Mouse (Mus musculus) CH12.LX (cell line): ENCODE measurements around the gene Bpifb3. TPM values are rescaled to one million over a fixed set of nuclear protein-coding genes. Genes with fewer than 3 reads are reported as not detected.

Experiments
- polyA plus RNA-seq: library from polyadenylated mRNA; unstranded; fragments of >175 nt; gene quantifications from 2 replicates; pipeline ENCODE4 v1.2.1, GENCODE M21; 2012; ENCODE audit warnings: low read depth; ENCODE audit not compliant: insufficient read length
- total RNA-seq, 2 experiments: library from RNA; depleted of rRNA; stranded (reverse); fragments of 300-350 nt in 1 of 2; fragments of >200 nt in 1 of 2; gene quantifications; 2 replicates each; pipeline ENCODE4 v1.2.3; 2012 to 2014

Bpifb3 gene
- total and polyA plus RNA-seq, 3 experiments, result not detected

Other genes starting within 250 kb of the Bpifb3 start
- 0.04 TPM in 1 of 2 replicates, not detected in the other for gene Dnmt3c, start 221.6 kb upstream of the Bpifb3 start, total RNA-seq (2012; rRNA removed)
- 0.14 TPM in 1 of 2 replicates, not detected in the other for gene Dnmt3c, start 221.6 kb upstream of the Bpifb3 start, total RNA-seq (2014; rRNA removed)
- gene Dnmt3c, start 221.6 kb upstream of the Bpifb3 start, polyA plus RNA-seq, result not detected in 2 replicates
- 30.8 and 44.7 TPM in 2 replicates for gene Mapre1, start 177.0 kb upstream of the Bpifb3 start, total RNA-seq (2012; rRNA removed)
- gene Mapre1, start 177.0 kb upstream of the Bpifb3 start, total RNA-seq (2014; rRNA removed), result 136 and 163 TPM in 2 replicates
- gene Mapre1, start 177.0 kb upstream of the Bpifb3 start, polyA plus RNA-seq, result 134 and 148 TPM in 2 replicates
- 0.21 and 0.42 TPM in 2 replicates for gene Efcab8, start 138.3 kb upstream of the Bpifb3 start, total RNA-seq (2012; rRNA removed)
- 0.08 TPM in 1 of 2 replicates, not detected in the other for gene Efcab8, start 138.3 kb upstream of the Bpifb3 start, total RNA-seq (2014; rRNA removed)
- 0.15 and 0.39 TPM in 2 replicates for gene Efcab8, start 138.3 kb upstream of the Bpifb3 start, polyA plus RNA-seq
- gene Sun5, start 47.1 kb upstream of the Bpifb3 start, total RNA-seq (2012; rRNA removed), result 0.30 TPM in 1 of 2 replicates, not detected in the other
- not detected in 2 replicates for gene Sun5, start 47.1 kb upstream of the Bpifb3 start, total RNA-seq (2014; rRNA removed)
- not detected in 2 replicates for gene Sun5, start 47.1 kb upstream of the Bpifb3 start, polyA plus RNA-seq
- not detected in 2 replicates for gene Bpifb2, start 43.2 kb upstream of the Bpifb3 start, total RNA-seq (2012; rRNA removed)
- not detected in 2 replicates for gene Bpifb2, start 43.2 kb upstream of the Bpifb3 start, total RNA-seq (2014; rRNA removed)
- gene Bpifb2, start 43.2 kb upstream of the Bpifb3 start, polyA plus RNA-seq, result not detected in 2 replicates
- gene Bpifb6, start 17.8 kb upstream of the Bpifb3 start, total RNA-seq (2012; rRNA removed), result not detected in 2 replicates
- gene Bpifb6, start 17.8 kb upstream of the Bpifb3 start, total RNA-seq (2014; rRNA removed), result not detected in 2 replicates
- not detected in 2 replicates for gene Bpifb6, start 17.8 kb upstream of the Bpifb3 start, polyA plus RNA-seq
- gene Bpifb4, start 20.0 kb downstream of the Bpifb3 start, total RNA-seq (2012; rRNA removed), result not detected in 2 replicates
- not detected in 2 replicates for gene Bpifb4, start 20.0 kb downstream of the Bpifb3 start, total RNA-seq (2014; rRNA removed)
- not detected in 2 replicates for gene Bpifb4, start 20.0 kb downstream of the Bpifb3 start, polyA plus RNA-seq
- not detected in 2 replicates for gene Bpifa6, start 56.7 kb downstream of the Bpifb3 start, total RNA-seq (2012; rRNA removed)
- gene Bpifa6, start 56.7 kb downstream of the Bpifb3 start, total RNA-seq (2014; rRNA removed), result not detected in 2 replicates
- gene Bpifa6, start 56.7 kb downstream of the Bpifb3 start, polyA plus RNA-seq, result not detected in 2 replicates
- not detected in 2 replicates for gene Bpifa2, start 90.0 kb downstream of the Bpifb3 start, total RNA-seq (2012; rRNA removed)
- gene Bpifa2, start 90.0 kb downstream of the Bpifb3 start, total RNA-seq (2014; rRNA removed), result not detected in 2 replicates
- gene Bpifa2, start 90.0 kb downstream of the Bpifb3 start, polyA plus RNA-seq, result not detected in 2 replicates
- gene Bpifa3, start 212.1 kb downstream of the Bpifb3 start, total RNA-seq (2012; rRNA removed), result not detected in 2 replicates
- gene Bpifa3, start 212.1 kb downstream of the Bpifb3 start, total RNA-seq (2014; rRNA removed), result not detected in 2 replicates
- not detected in 2 replicates for gene Bpifa3, start 212.1 kb downstream of the Bpifb3 start, polyA plus RNA-seq
- not detected in 2 replicates for gene Bpifa1, start 224.7 kb downstream of the Bpifb3 start, total RNA-seq (2012; rRNA removed)
- not detected in 2 replicates for gene Bpifa1, start 224.7 kb downstream of the Bpifb3 start, total RNA-seq (2014; rRNA removed)
- gene Bpifa1, start 224.7 kb downstream of the Bpifb3 start, polyA plus RNA-seq, result not detected in 2 replicates
- gene Bpifa5, start 244.4 kb downstream of the Bpifb3 start, total RNA-seq (2012; rRNA removed), result not detected in 2 replicates
- not detected in 2 replicates for gene Bpifa5, start 244.4 kb downstream of the Bpifb3 start, total RNA-seq (2014; rRNA removed)
- not detected in 2 replicates for gene Bpifa5, start 244.4 kb downstream of the Bpifb3 start, polyA plus RNA-seq